Mouse (Mus musculus): ENCODE measurements around the gene Asb8. TPM values are rescaled to one million over a fixed set of nuclear protein-coding genes. Genes with fewer than 3 reads are reported as not detected.

Asb8 gene
- total RNA-seq, 2 experiments from 2014 or later: 97.8 to 124 TPM

- peak; percentile 82 for TF ChIP-seq CTCF (IDR thresholded peaks at IDR 0.05)
- intact Hi-C loops (cut with DNase I): loop anchor here (1.0 to 10.0 kb wide), 2 partner anchors 64 to 205 kb away; partner anchors contain the start of gene Zfp641
- Histone ChIP-seq H3K27ac (0 out of 2 replicates have a peak overlapping the region, but pooled peaks have one; percentile 20), H3K4me3 (0 out of 2 replicates have a peak overlapping the region, but pooled peaks have one; percentile 23)
- DNase-seq: no peak
These were observed 75.8 kb downstream of the Asb8 start for GRCm38 (mm10) chr15:98089421-98090183.

GRCm38 (mm10) chr15:98088889-98089288 lies 76.5 kb downstream of the Asb8 start:
- DNase-seq: no peak
- no peak overlapping the region for H3K4me3 ChIP-seq
- peak overlapping the region; percentile 20; the same call in 1 of the 2 replicates for H3K27ac ChIP-seq
- no peak for TF ChIP-seq CTCF (IDR thresholded peaks at IDR 0.05)
- intact Hi-C loops (cut with DNase I): loop anchor here (10.0 kb wide), 1 partner anchor 206 kb away; the partner anchor contains the start of gene Zfp641

Other genes starting within 250 kb of the Asb8 start
- 1 to 10 TPM; 4.9 to 7.3 TPM for gene Tmem106c, start 201.4 kb downstream of the Asb8 start, total RNA-seq (2021)
- 1 to 10 TPM; 1.1 to 1.5 TPM for gene Col2a1, start 160.9 kb downstream of the Asb8 start, total RNA-seq (2021)
- 1,000 to 10,000 TPM; 2,669 to 2,908 TPM for gene Pfkm, start 73.0 kb downstream of the Asb8 start, total RNA-seq (2021)
- gene Senp1, start 71.9 kb downstream of the Asb8 start, total RNA-seq (2021): 1 to 10 TPM; 7.4 to 8.5 TPM
- not detected for gene Ccdc184, start 1.5 kb upstream of the Asb8 start, total RNA-seq (2021)
- gene Olfr288, start 29.9 kb upstream of the Asb8 start, total RNA-seq (2021): not detected
- gene Gm44579, start 55.4 kb upstream of the Asb8 start, total RNA-seq (2021): not detected
- gene Olfr287, start 55.4 kb upstream of the Asb8 start, total RNA-seq (2021): not detected
- not detected for gene Olfr286, start 68.8 kb upstream of the Asb8 start, total RNA-seq (2021)
- gene H1fnt, start 91.7 kb upstream of the Asb8 start, total RNA-seq (2021): not detected
- 10 to 100 TPM in 1 of 2 experiments, 1 to 10 TPM in 1; 10.0 to 11.8 TPM for gene Zfp641, start 130.5 kb upstream of the Asb8 start, total RNA-seq (2021)
- not detected for gene Olfr285, start 151.7 kb upstream of the Asb8 start, total RNA-seq (2021)
- not detected for gene Olfr284, start 175.4 kb upstream of the Asb8 start, total RNA-seq (2021)
- not detected for gene Olfr283, start 215.3 kb upstream of the Asb8 start, total RNA-seq (2021)